Mouse (Mus musculus): Measurements from ENCODE around the gene Ap3b1.

DNA sequence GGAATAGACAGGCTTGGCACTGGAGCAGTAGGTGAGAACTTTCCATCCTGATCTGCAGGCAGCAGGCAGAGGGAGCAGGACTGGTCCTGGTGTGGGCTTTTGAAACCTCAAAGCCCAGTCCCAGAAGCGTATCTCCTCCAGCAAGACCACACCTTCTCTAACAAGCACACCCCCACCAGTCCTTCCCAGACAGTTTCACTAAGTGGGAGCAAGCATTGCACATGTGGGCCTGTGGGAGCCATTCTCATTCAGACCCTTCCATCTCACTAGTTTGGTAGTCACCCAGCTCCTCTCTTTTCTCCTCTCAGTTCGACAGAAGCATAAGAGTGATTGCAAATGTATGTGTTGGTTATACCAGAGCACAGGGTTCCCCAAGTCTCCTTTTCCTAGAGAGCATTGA lies 5.6 kb downstream of the Ap3b1 start:
- TF ChIP-seq SRF (IDR thresholded peaks at IDR 0.05; ENCODE audit: control insufficient read depth, insufficient read length, low read depth) (no peak), POLR2A (IDR thresholded peaks at IDR 0.05; ENCODE audit: insufficient read length, low read depth) (no peak), E2F4 (IDR thresholded peaks at IDR 0.05; ENCODE audit: insufficient read depth) (no peak), TCF12 (IDR thresholded peaks at IDR 0.05; ENCODE audit: insufficient read depth, poor library complexity, severe bottlenecking) (no peak), MAX (IDR thresholded peaks at IDR 0.05; ENCODE audit: low read depth) (no peak), USF1 (IDR thresholded peaks at IDR 0.05; ENCODE audit: low read depth) (no peak), REST (IDR thresholded peaks at IDR 0.05; ENCODE audit: insufficient read depth, insufficient read length) (no peak)

Data from myocyte (in vitro differentiated cells).